Mouse (Mus musculus) heart, postnatal 0 days (tissue): ENCODE measurements at regions not wholly inside any gene's neighbourhood (a gene's known extent, or its start where the extent isn't known, plus 50 kb on each side); places are given as distances from the start of the nearest gene placed in this dataset.

Source experiments
- CTCF ChIP-seq: IDR thresholded peaks from 2 replicates; pipeline ENCODE4 v1.5.1; 2016; ENCODE audit warnings: antibody characterized with exemption, control low read depth, low read depth
- EP300 ChIP-seq: IDR thresholded peaks from 2 replicates; pipeline ENCODE4 v1.6.1; 2016; ENCODE audit warnings: antibody characterized with exemption, low read depth

- TF ChIP-seq CTCF (no peak), EP300 (no peak)
Observed at GRCm38 (mm10) chr1:13861070-13861511, 2232.0 kb downstream of the 4930444P10Rik start.
